Mouse (Mus musculus): ENCODE measurements around the gene Cog5. TPM values are rescaled to one million over a fixed set of nuclear protein-coding genes. Genes with fewer than 3 reads are reported as not detected.

Cog5 gene
- polyA plus RNA-seq, 1 experiment from 2014 or later: 32.4 TPM

GRCm38 (mm10) chr12:31907436-31907835 is 252.8 kb downstream of the Cog5 start:
- DNase-seq (ENCODE audit: low spot score) (no peak), ATAC-seq (ENCODE audit: low read depth) (no peak)
- Histone ChIP-seq H3K36me3 (ENCODE audit: control insufficient read depth, insufficient read depth, low read length) (0 out of 2 replicates have a peak, but pooled peaks cover 5% of the 10 kb centered on the region), H3K27ac (replicated peaks; ENCODE audit: low read depth, low read length) (no peak overlapping the region), H3K4me1 (ENCODE audit: control insufficient read depth, insufficient read depth, low read length) (no peaks in the 10 kb centered on the region), H3K9me3 (ENCODE audit: control insufficient read depth, low read length) (no peaks in the 10 kb centered on the region), H3K27me3 (replicated peaks; ENCODE audit: control insufficient read depth, insufficient read depth, low read length) (no peaks in the 10 kb centered on the region), H3K9ac (ENCODE audit: low read depth, low read length) (no peak overlapping the region), H3K4me2 (ENCODE audit: low read depth, low read length) (no peak overlapping the region), H3K4me3 (ENCODE audit: low read depth, low read length) (no peak overlapping the region)
- WGBS: 89% methylated on average over 2 of the region's 2 CpGs

GRCm38 (mm10) chr12:31912966-31913551 is 258.4 kb downstream of the Cog5 start:
- 81% methylated on average over 6 of the region's 6 CpGs for WGBS
- DNase-seq (ENCODE audit: low spot score) (no peak), ATAC-seq (ENCODE audit: low read depth) (no peak)
- Histone ChIP-seq H3K4me3 (ENCODE audit: low read depth, low read length) (no peak overlapping the region), H3K4me1 (ENCODE audit: control insufficient read depth, insufficient read depth, low read length) (no peaks in the 10 kb centered on the region), H3K27me3 (replicated peaks; ENCODE audit: control insufficient read depth, insufficient read depth, low read length) (no peaks in the 10 kb centered on the region), H3K4me2 (ENCODE audit: low read depth, low read length) (no peak overlapping the region), H3K9ac (ENCODE audit: low read depth, low read length) (no peak overlapping the region), H3K27ac (replicated peaks; ENCODE audit: low read depth, low read length) (no peak overlapping the region), H3K36me3 (ENCODE audit: control insufficient read depth, insufficient read depth, low read length) (no peaks in the 10 kb centered on the region), H3K9me3 (ENCODE audit: control insufficient read depth, low read length) (no peaks in the 10 kb centered on the region)

GRCm38 (mm10) chr12:31913614-31914013 is 258.9 kb downstream of the Cog5 start:
- H3K27ac ChIP-seq (replicated peaks; ENCODE audit: low read depth, low read length): no peak overlapping the region
- DNase-seq (ENCODE audit: low spot score) (no peak), ATAC-seq (ENCODE audit: low read depth) (no peak)
- no peak overlapping the region for H3K9ac ChIP-seq (ENCODE audit: low read depth, low read length)
- H3K4me1 ChIP-seq (ENCODE audit: control insufficient read depth, insufficient read depth, low read length): no peaks in the 10 kb centered on the region
- WGBS: 62% methylated on average over 4 of the region's 4 CpGs
- no peaks in the 10 kb centered on the region for H3K36me3 ChIP-seq (ENCODE audit: control insufficient read depth, insufficient read depth, low read length)
- no peak overlapping the region for H3K4me3 ChIP-seq (ENCODE audit: low read depth, low read length)
- no peaks in the 10 kb centered on the region for H3K27me3 ChIP-seq (replicated peaks; ENCODE audit: control insufficient read depth, insufficient read depth, low read length)
- H3K9me3 ChIP-seq (ENCODE audit: control insufficient read depth, low read length): no peaks in the 10 kb centered on the region
- H3K4me2 ChIP-seq (ENCODE audit: low read depth, low read length): no peak overlapping the region

GRCm38 (mm10) chr12:31916691-31917090 is 262.0 kb downstream of the Cog5 start:
- DNase-seq (ENCODE audit: low spot score) (no peak), ATAC-seq (ENCODE audit: low read depth) (no peak)
- Histone ChIP-seq H3K4me2 (ENCODE audit: low read depth, low read length) (no peak overlapping the region), H3K36me3 (ENCODE audit: control insufficient read depth, insufficient read depth, low read length) (0 out of 2 replicates have a peak, but pooled peaks cover 3% of the 10 kb centered on the region), H3K4me3 (ENCODE audit: low read depth, low read length) (no peak overlapping the region), H3K4me1 (ENCODE audit: control insufficient read depth, insufficient read depth, low read length) (no peaks in the 10 kb centered on the region), H3K9ac (ENCODE audit: low read depth, low read length) (no peak overlapping the region), H3K9me3 (ENCODE audit: control insufficient read depth, low read length) (no peaks in the 10 kb centered on the region), H3K27ac (replicated peaks; ENCODE audit: low read depth, low read length) (no peak overlapping the region), H3K27me3 (replicated peaks; ENCODE audit: control insufficient read depth, insufficient read depth, low read length) (no peaks in the 10 kb centered on the region)
- WGBS: 97% methylated on average over 5 of the region's 5 CpGs

- WGBS: 76% methylated on average over 5 of the region's 5 CpGs
- no peak for ATAC-seq (ENCODE audit: low read depth)
- peak; percentile 19 for DNase-seq (ENCODE audit: low spot score)
These were observed 262.6 kb downstream of the Cog5 start for GRCm38 (mm10) chr12:31917245-31917644.

GRCm38 (mm10) chr12:31920464-31921405 is 266.1 kb downstream of the Cog5 start:
- peaks cover 22% of the 10 kb centered on the region for H3K36me3 ChIP-seq (ENCODE audit: control insufficient read depth, insufficient read depth, low read length)
- H3K9me3 ChIP-seq (ENCODE audit: control insufficient read depth, low read length): no peaks in the 10 kb centered on the region
- DNase-seq (ENCODE audit: low spot score) (no peak), ATAC-seq (ENCODE audit: low read depth) (no peak)
- H3K4me1 ChIP-seq (ENCODE audit: control insufficient read depth, insufficient read depth, low read length): no peaks in the 10 kb centered on the region
- no peak overlapping the region for H3K4me2 ChIP-seq (ENCODE audit: low read depth, low read length)
- H3K9ac ChIP-seq (ENCODE audit: low read depth, low read length): no peak overlapping the region; the same call in 1 of the 2 replicates
- no peaks in the 10 kb centered on the region for H3K27me3 ChIP-seq (replicated peaks; ENCODE audit: control insufficient read depth, insufficient read depth, low read length)
- no peak overlapping the region for H3K27ac ChIP-seq (replicated peaks; ENCODE audit: low read depth, low read length)
- WGBS: 76% methylated on average over 18 of the region's 18 CpGs
- no peak overlapping the region for H3K4me3 ChIP-seq (ENCODE audit: low read depth, low read length)

More at GRCm38 (mm10) chr12:31917245-31917644, 262.6 kb downstream of the Cog5 start:
- Histone ChIP-seq H3K9me3 (ENCODE audit: control insufficient read depth, low read length) (no peaks in the 10 kb centered on the region), H3K9ac (ENCODE audit: low read depth, low read length) (no peak overlapping the region), H3K27ac (replicated peaks; ENCODE audit: low read depth, low read length) (no peak overlapping the region), H3K4me1 (ENCODE audit: control insufficient read depth, insufficient read depth, low read length) (no peaks in the 10 kb centered on the region), H3K36me3 (ENCODE audit: control insufficient read depth, insufficient read depth, low read length) (0 out of 2 replicates have a peak, but pooled peaks cover 4% of the 10 kb centered on the region), H3K4me2 (ENCODE audit: low read depth, low read length) (no peak overlapping the region), H3K4me3 (ENCODE audit: low read depth, low read length) (no peak overlapping the region), H3K27me3 (replicated peaks; ENCODE audit: control insufficient read depth, insufficient read depth, low read length) (no peaks in the 10 kb centered on the region)

- DNase-seq (ENCODE audit: low spot score) (no peak), ATAC-seq (ENCODE audit: low read depth) (no peak)
- peaks cover 46% of the 10 kb centered on the region for H3K36me3 ChIP-seq (ENCODE audit: control insufficient read depth, insufficient read depth, low read length)
- no peaks in the 10 kb centered on the region for H3K4me1 ChIP-seq (ENCODE audit: control insufficient read depth, insufficient read depth, low read length)
- no peak overlapping the region for H3K27ac ChIP-seq (replicated peaks; ENCODE audit: low read depth, low read length)
- H3K9me3 ChIP-seq (ENCODE audit: control insufficient read depth, low read length): no peaks in the 10 kb centered on the region
- 85% methylated on average over 3 of the region's 3 CpGs for WGBS
- H3K27me3 ChIP-seq (replicated peaks; ENCODE audit: control insufficient read depth, insufficient read depth, low read length): no peaks in the 10 kb centered on the region
- H3K4me2 ChIP-seq (ENCODE audit: low read depth, low read length): no peak overlapping the region
- H3K9ac ChIP-seq (ENCODE audit: low read depth, low read length): no peak overlapping the region
- H3K4me3 ChIP-seq (ENCODE audit: low read depth, low read length): no peak overlapping the region
These were observed 269.5 kb downstream of the Cog5 start for GRCm38 (mm10) chr12:31924135-31924534.

- ATAC-seq (ENCODE audit: low read depth): no peak
- peaks cover 52% of the 10 kb centered on the region for H3K36me3 ChIP-seq (ENCODE audit: control insufficient read depth, insufficient read depth, low read length)
These were observed 270.7 kb downstream of the Cog5 start for GRCm38 (mm10) chr12:31925343-31925742.

More at GRCm38 (mm10) chr12:31925343-31925742, 270.7 kb downstream of the Cog5 start:
- no peak for DNase-seq (ENCODE audit: low spot score)
- H3K27ac ChIP-seq (replicated peaks; ENCODE audit: low read depth, low read length): no peak overlapping the region
- no peaks in the 10 kb centered on the region for H3K27me3 ChIP-seq (replicated peaks; ENCODE audit: control insufficient read depth, insufficient read depth, low read length)
- 79% methylated on average over 6 of the region's 6 CpGs for WGBS
- H3K4me1 ChIP-seq (ENCODE audit: control insufficient read depth, insufficient read depth, low read length): no peaks in the 10 kb centered on the region
- H3K4me2 ChIP-seq (ENCODE audit: low read depth, low read length): no peak overlapping the region
- no peaks in the 10 kb centered on the region for H3K9me3 ChIP-seq (ENCODE audit: control insufficient read depth, low read length)
- H3K9ac ChIP-seq (ENCODE audit: low read depth, low read length): no peak overlapping the region
- no peak overlapping the region for H3K4me3 ChIP-seq (ENCODE audit: low read depth, low read length)

Data from embryonic facial prominence, embryonic 14.5 days (tissue).